Mouse (Mus musculus) granulocyte monocyte progenitor cell, adult 5-6 weeks (primary cell): ENCODE measurements at regions not wholly inside any gene's neighbourhood (a gene's known extent, or its start where the extent isn't known, plus 50 kb on each side); places are given as distances from the start of the nearest gene placed in this dataset.

Experiments used
- ATAC-seq: replicated peaks from 2 replicates; pipeline ENCODE4 v1.8.0; 2016; ENCODE audit warnings: mild to moderate bottlenecking, moderate TSS enrichment, inconsistent platforms; ENCODE audit not compliant: poor library complexity, severe bottlenecking

- ATAC-seq, result no peak
These were observed 82.2 kb downstream of the Rap2a start for GRCm38 (mm10) chr14:120560416-120560815.

GRCm38 (mm10) chr14:120560987-120561386 lies 82.7 kb downstream of the Rap2a start:
- no peak for ATAC-seq

DNA sequence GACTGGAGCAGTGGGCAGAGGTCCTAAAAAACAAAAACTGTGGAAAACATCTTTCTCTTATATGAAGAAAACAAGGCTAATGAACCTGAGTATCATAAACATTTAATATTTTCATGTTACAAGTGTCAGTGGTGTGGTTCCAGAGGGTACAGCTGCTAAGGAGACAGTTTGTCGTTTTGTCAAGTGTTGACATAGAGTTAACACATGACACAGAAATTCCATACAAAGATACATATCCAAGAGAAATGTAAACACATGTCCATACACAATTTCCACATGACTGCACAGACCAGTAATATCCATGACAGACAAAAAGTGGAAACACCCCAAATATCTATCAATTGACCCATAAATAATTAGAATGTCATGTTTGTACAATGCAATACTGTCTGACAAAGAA lies 88.7 kb downstream of the Rap2a start:
- no peak for ATAC-seq

DNA sequence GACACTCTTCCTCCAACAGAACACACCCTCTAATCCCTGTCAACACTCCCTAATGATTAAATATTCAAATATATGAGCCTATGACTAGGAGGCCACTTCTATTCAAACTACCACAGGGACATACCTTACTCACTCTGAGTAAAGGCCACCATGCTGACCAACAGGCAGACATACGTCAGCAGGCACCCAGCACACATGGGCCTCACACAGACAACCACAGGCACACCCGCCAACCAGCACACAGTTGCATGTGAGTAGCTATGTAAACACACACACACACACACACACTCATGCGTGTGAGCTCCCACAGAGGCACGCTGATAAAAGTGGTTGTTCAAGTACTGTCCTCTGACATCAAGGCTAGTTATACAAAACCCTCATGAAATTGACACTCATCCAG lies 89.8 kb downstream of the Rap2a start:
- no peak for ATAC-seq

DNA sequence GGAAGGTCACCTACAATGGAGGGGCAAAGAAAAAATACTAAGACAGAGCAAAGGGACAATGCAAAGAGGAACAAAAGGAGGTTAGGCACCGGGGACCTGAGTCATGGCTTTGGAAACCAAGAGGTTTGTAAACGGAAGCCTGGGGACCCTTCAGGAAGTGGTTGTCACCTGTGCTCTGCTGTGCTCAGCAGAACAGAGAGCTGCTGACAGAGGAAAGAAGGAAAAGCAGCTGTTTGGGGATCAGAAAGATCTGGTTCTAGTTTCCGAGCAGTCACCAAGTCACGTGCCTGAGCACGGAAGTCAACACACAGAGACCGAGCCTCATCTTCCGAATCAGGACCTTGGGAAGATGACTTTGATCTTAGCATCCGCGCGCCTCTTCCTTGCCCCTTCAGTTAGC lies 94.0 kb downstream of the Rap2a start:
- peak; percentile 98 for ATAC-seq

- no peak for ATAC-seq
These were observed 97.0 kb downstream of the Rap2a start for GRCm38 (mm10) chr14:120575202-120575601.

GRCm38 (mm10) chr14:120578352-120579080 lies 100.3 kb downstream of the Rap2a start:
- ATAC-seq, result no peak

DNA sequence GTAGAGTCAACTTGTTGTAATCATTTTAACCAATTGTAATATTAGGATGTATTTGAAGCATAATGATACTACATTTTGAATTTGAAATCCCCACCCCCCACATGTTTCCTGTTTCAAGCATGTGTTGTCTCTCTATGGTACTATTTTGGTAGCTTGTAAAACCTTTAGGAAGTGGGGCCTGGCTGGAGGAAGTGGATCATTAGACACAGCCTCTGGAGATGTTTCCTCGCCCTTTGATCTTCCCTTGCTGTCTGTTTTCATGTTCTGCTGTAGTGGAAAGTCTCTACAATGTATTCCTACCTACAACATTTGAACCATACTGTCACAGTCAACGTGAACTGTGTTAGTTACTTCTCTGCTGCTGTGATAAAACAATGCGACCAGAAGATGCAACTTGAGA lies 105.6 kb downstream of the Rap2a start:
- ATAC-seq, result peak; percentile 74

- no peak for ATAC-seq
These were observed 113.9 kb downstream of the Rap2a start for GRCm38 (mm10) chr14:120592191-120592590.

DNA sequence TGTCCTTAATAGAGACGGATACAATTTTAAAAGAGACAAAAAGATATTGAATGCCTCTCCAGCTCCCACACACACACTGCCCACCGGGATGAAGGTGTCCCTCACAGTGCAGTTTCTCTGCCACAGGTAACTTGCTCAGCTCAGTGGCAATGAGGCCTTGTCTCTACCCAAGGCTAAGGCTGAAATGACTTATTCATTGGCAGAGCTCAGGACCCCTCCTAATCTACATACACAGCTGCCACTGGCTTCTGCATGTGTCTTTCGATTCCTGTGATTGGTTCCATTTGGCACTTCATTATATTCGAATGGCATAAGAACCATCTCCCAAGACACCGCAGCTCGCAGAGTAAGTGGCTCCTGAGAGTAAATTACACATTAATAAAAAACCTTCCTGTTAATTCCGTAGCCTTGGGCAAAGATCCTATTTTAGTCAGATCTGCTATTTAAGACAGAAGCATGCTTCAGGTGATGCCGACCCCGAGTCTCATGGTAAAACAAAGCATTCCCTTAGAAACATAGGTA lies 122.2 kb downstream of the Rap2a start:
- no peak for ATAC-seq

DNA sequence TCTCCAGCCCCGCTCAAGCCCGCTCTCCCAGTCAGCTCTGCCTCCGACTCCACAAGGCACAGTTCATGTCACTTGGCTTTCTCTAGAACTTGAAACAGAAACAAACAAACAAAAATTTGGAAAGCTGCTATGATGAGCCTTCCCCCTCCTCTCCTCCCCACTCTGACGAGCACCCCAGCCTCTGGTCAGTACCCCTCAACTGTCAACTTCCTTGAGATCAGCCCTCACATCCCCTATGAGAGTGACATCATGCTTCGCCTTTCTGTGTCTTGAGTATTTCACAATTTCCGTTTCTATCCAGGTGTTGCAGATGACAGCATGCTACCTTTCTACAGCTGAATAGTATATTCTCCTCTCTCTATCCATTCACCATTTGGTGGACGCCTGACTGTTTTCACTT lies 123.3 kb downstream of the Rap2a start:
- peak; percentile 72 for ATAC-seq

DNA sequence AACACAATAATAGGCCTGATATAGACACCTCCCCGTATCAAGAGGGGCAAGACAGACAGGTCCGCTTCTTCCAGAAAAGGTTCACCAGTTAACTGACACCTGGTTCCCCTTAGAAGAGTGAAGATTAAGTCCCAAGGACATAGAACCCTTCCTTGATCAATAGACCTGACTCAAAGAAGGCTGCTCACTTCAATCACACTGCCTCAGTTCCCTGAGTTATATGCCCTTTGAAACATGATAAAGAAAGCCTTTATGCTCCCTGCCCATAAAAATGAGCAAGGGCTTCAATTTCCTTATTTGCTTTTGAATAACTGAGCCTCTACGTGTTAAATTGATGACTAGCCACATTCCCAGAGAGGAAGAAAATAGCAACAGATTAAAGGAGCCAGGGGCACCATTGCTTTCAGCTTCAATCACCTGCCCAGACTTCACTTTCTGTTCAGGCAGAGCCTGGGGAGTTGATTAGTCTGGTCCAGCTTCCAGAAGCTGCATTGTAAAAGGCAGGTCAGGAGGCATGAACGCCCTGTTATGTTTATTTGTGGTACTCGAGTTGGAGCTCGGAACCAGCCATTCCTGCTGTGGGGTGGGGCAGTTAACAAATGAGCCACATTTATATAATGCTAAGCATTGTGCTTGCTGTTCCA lies 125.7 kb downstream of the Rap2a start:
- ATAC-seq, result no peak

GRCm38 (mm10) chr14:120607801-120608200 lies 129.6 kb downstream of the Rap2a start:
- ATAC-seq, result no peak

- peak; percentile 93 for ATAC-seq
These were observed 133.1 kb downstream of the Rap2a start for GRCm38 (mm10) chr14:120611311-120611710.

DNA sequence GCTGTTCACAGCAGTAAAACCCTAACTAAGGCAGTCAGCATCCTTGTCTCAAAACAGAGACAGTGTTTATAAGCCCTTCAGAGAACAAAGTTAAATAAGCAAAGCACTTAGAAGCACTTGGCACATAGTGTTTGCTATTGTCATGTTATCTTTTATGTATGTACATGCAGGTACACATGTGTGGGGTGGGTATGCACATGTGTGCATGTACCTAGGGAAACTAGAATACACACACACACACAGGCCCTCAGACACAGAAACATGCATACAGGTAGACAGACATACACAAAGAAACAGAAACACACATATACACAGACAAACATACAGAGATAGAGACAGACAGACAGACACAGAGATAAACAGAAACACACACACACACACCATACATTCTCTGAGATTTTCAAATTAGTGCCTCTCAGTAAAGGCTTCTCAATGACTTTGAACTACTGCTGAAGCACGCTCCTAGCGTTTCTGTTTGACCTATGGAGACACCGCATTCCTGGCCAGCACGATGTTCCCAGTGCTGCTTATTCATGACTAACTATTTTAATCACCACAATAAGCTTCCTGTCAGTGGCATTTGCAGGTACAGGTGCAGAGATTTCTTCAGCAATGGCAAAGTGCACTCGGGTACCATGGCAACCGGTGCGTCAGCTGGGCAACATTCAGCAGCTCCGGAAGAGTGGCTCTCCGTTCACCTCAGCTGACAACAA lies 148.1 kb downstream of the Rap2a start:
- ATAC-seq, result no peak

DNA sequence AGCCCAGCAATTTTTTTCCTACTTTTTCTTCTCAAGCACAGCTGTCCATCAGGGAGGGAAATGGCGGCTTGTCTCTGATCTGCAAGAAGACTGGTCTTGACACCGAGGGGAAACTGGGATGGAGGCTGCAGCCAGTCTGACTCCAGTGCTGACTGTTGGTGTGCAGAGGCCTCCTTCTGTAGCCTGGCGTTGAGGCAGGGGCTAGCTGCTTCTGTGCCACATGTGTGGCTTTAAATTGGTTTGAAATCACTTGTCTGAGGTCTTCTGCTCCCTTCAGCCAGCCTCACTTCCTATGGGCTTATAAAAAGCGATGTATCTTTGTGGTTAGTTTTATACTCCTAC lies 148.7 kb downstream of the Rap2a start:
- ATAC-seq, result no peak

- no peak for ATAC-seq
These were observed 154.5 kb downstream of the Rap2a start for GRCm38 (mm10) chr14:120632771-120633170.

DNA sequence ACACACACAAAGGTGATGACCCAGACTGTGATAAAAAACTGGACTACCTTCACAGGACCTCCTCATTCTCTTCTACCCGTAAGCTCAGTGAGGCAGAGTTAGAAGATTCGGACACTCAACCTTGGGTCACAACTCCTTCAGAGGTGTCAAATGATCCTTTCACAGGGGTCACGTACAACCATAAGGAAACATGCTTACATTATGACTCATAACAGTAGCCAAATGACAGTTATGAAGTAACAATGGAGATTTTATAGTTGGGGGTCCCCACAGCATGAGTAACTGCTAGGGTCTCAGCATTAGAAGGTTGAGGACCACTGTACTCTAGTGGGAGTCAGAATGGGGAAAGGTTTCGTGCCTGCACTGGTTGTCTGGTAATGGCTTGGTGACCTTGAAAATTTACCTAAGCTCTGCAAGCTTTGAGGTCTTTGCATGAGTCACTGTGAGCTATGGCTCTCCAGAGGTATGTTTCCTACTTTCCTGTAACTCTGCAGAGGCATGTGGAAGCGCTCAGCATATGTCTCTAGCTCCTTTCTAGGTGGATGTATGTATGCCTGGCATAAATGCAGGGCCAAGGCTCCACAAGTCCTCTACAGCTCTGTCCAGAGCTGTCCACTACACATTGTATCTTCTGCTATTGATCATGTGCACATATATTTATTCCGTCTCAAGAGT lies 158.6 kb downstream of the Rap2a start:
- no peak for ATAC-seq

DNA sequence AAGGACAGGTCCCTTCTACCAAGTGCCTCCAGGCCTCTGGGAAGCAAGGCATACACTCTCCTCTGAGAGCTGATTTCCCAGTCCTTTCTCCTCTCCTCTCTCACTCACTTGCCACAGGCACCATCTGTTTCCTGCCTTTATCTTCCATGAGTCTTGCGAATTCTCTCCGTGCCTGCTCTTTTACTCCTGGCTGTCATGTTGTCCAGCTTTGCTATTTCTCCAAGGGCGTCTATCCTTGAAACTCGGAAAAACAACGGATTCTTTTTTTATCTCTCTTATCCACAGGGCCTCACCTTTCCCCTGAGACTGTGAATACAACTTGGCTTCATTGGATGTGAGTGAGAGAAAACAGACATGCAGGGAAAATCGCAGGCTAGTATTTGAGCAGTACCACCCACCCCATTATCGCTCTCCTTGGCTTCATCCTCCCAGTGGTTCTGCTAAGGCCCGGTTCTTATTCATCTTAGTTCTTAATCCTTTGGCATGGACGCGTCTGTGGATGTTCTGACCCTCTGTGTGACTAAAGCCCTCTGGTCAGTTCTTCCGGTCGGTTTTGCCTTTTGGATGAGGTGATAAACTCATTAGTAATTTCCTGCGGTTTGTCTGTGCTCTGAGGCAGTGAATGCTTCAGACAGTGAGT lies 159.4 kb downstream of the Rap2a start:
- ATAC-seq, result no peak

DNA sequence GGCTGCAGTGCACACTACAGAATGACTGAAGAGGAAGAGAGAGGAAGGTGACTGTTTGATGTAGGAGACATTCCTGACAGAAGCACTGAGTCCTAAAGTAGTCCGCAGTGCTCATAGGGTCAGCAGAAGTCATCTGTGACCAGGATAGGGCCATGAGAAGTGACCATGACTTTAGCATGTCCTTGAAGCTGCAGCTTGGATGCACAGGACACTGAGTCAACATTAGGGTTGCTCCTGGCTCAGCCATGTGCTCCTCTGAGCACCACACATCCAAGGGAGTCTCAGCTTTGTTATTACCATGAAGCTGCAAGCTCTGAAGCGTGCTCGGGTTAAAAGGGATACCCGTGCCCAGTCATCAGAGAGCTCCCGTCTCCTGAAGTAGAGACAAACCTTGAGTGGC lies 164.3 kb downstream of the Rap2a start:
- no peak for ATAC-seq
